Mouse (Mus musculus) gastrocnemius, postnatal 25 days (tissue): Measurements from ENCODE around the gene Vmn2r32. TPM values are rescaled to one million over a fixed set of nuclear protein-coding genes. Genes with fewer than 3 reads are reported as not detected.
"Not testable (repeated sequence)": the region's sequence is repeated elsewhere in the genome, so short reads cannot be mapped to it uniquely, and the experiment has no call there.

Source experiments
- DNase-seq: peaks from one replicate; pipeline ENCODE4 v3.0.0; 2022
- long read RNA-seq, 2 experiments: library from polyadenylated mRNA; stranded (forward); transcript quantifications; one replicate each; pipeline ENCODE4 v2.0.0; 2021
- total RNA-seq, 2 experiments: library from RNA; stranded (reverse); gene quantifications; 1 replicate in 1 of 2; 2 replicates in 1 of 2; pipeline ENCODE4 v1.2.3; 2021

Vmn2r32 gene
- total RNA-seq: not detected
- long read RNA-seq, experiment 1: 0 reads
- long read RNA-seq, experiment 2: 0 reads

GRCm38 (mm10) chr7:7479918-7480317 lies at the start of gene Vmn2r32:
Vmn2r32 (minus strand) TSS chr7:7480018.
- not testable (repeated sequence) for DNase-seq

Other genes starting within 250 kb of the Vmn2r32 start
- under 1 TPM in 1 of 2 experiments, not detected in 1; 0.13 TPM for gene Vmn2r29, start 232.7 kb downstream of the Vmn2r32 start, total RNA-seq
- 1 to 10 TPM in 1 of 2 experiments, under 1 TPM in 1; 0.99 to 2.2 TPM for gene Gm45844, start 201.7 kb downstream of the Vmn2r32 start, total RNA-seq
- 10 to 100 TPM; 28.8 to 33.9 TPM for gene Clcn4, start 179.2 kb downstream of the Vmn2r32 start, total RNA-seq
- under 1 TPM in 1 of 2 experiments, not detected in 1; 0.03 TPM for gene Vmn2r30, start 142.4 kb downstream of the Vmn2r32 start, total RNA-seq
- gene Gm45783, start 105.4 kb downstream of the Vmn2r32 start, total RNA-seq: not detected
- not detected for gene Vmn2r31, start 80.3 kb downstream of the Vmn2r32 start, total RNA-seq
- gene Vmn2r33, start 86.8 kb upstream of the Vmn2r32 start, total RNA-seq: not detected
- gene Vmn2r34, start 209.5 kb upstream of the Vmn2r32 start, total RNA-seq: not detected